Comparison of ENCODE assay signal across 8 mouse cellular contexts in the genomic region with DNA sequence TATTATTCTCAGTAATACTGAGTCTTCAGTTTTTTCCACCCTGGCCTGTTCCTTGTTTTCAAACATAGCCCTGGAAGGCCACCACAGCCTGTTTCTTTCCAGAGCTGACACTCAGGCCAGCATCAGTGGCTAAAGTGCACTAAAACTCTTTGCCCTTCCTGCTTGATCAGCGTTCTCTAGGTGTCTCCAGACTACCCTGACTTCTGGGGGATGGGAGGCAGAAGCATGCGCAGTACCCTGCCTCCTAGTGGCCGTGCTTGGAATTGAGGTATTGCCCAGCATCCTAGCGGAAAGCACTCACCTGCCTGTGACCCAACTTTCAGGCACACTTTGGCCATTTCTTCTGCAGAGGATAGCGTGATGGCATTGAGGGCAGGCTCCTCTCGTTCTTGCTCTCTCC. TPM values are rescaled to one million over a fixed set of nuclear protein-coding genes. Genes with fewer than 3 reads are reported as not detected.
DNase-seq lines count a peak whose midpoint lies in the region; ATAC-seq lines count a peak whose summit lies in the region.

No protein-coding gene starts in this region.

- no peak overlapping the region for H3K4me3 ChIP-seq in liver, embryonic 11.5 days (ENCODE audit: low read depth, low read length)
- no peak overlapping the region for H3K4me3 ChIP-seq in kidney, embryonic 16.5 days (ENCODE audit: low read length)

- no peaks in the 10 kb centered on the region; the same call in 1 of the 2 replicates for H3K9me3 ChIP-seq in liver, embryonic 11.5 days (ENCODE audit: control insufficient read depth, low read length)
- no peaks in the 10 kb centered on the region for H3K9me3 ChIP-seq in kidney, embryonic 16.5 days (ENCODE audit: low read length)

- H3K9ac ChIP-seq in liver, embryonic 11.5 days (ENCODE audit: low read depth, low read length) = no peak overlapping the region
- H3K9ac ChIP-seq in kidney, embryonic 16.5 days (replicated peaks; ENCODE audit: low read length) = no peak overlapping the region

- H3K4me2 ChIP-seq in liver, embryonic 11.5 days = no peak overlapping the region
- H3K4me2 ChIP-seq in kidney, embryonic 16.5 days (replicated peaks; ENCODE audit: low read depth, low read length) = no peak overlapping the region

- DNase-seq in liver = peak; percentile 45
- no peak for DNase-seq in liver, embryonic 11.5 days (ENCODE audit: low spot score)
- peak; percentile 56 for DNase-seq in adrenal gland, postnatal 10 days
- peak; percentile 63 for DNase-seq in gastrocnemius, postnatal 10 days
- peak; percentile 43 for DNase-seq in mesoderm, embryonic 11.5 days (ENCODE audit: low read depth, low spot score)
- DNase-seq in frontal cortex, postnatal 25 days (ENCODE audit: low spot score in 2 of 2) = no peak

- no peaks in the 10 kb centered on the region; the same call in 1 of the 2 replicates for H3K36me3 ChIP-seq in liver, embryonic 11.5 days (ENCODE audit: control insufficient read depth, insufficient read depth, low read length)
- H3K36me3 ChIP-seq in kidney, embryonic 16.5 days (ENCODE audit: insufficient read depth, low read length) = peaks cover 14% of the 10 kb centered on the region; the same call in 1 of the 2 replicates

- WGBS in liver, embryonic 11.5 days = 52% methylated on average over 6 of the region's 6 CpGs
- 60% methylated on average over 6 of the region's 6 CpGs for WGBS in kidney, embryonic 16.5 days

- ATAC-seq in liver, embryonic 11.5 days (replicated peaks; ENCODE audit: low FRiP score) = no peak
- ATAC-seq in kidney, embryonic 16.5 days (ENCODE audit: low FRiP score, low TSS enrichment) = peak; percentile 70; the same call in 1 of the 2 replicates
- ATAC-seq in cerebellum, adult (ENCODE audit: insufficient number of reproducible peaks, low FRiP score, low TSS enrichment) = no peak

- no peaks in the 10 kb centered on the region for H3K27me3 ChIP-seq in liver, embryonic 11.5 days (replicated peaks; ENCODE audit: control insufficient read depth, insufficient read depth, low read length)
- H3K27me3 ChIP-seq in kidney, embryonic 16.5 days (ENCODE audit: insufficient read depth, low read length) = no peaks in the 10 kb centered on the region

- no peak overlapping the region for H3K27ac ChIP-seq in liver, embryonic 11.5 days (ENCODE audit: low read depth, low read length)
- H3K27ac ChIP-seq in kidney, embryonic 16.5 days (ENCODE audit: low read length) = peak overlapping the region; percentile 70

- peaks cover 7% of the 10 kb centered on the region; the same call in 1 of the 2 replicates for H3K4me1 ChIP-seq in liver, embryonic 11.5 days (replicated peaks; ENCODE audit: control insufficient read depth, insufficient read depth, low read length)
- peaks cover 12% of the 10 kb centered on the region for H3K4me1 ChIP-seq in kidney, embryonic 16.5 days (ENCODE audit: insufficient read depth, low read length)

RNA-seq across cellular contexts. Expression of gene Nid2, which starts 25.8 kb away (rescaled TPM):
- 44.1 and 45.2 TPM in 2 replicates for polyA plus RNA-seq in liver, embryonic 11.5 days (2014; fragmentation: Nextera tagmentation; extraction: Ambion mirVana)
- total RNA-seq in adrenal gland, postnatal 10 days (2021) = 10 to 100 TPM; 59.7 to 74.5 TPM
- total RNA-seq in gastrocnemius, postnatal 10 days (2021) = 10 to 100 TPM; 90.7 to 94.0 TPM
- 147 and 148 TPM in 2 replicates for polyA plus RNA-seq in kidney, embryonic 16.5 days (2015; fragmentation: Nextera tagmentation; extraction: Ambion mirVana)

RNA-seq across cellular contexts. Expression of gene Rtraf, which starts 46.7 kb away (rescaled TPM):
- polyA plus RNA-seq in liver, embryonic 11.5 days (2014; fragmentation: Nextera tagmentation; extraction: Ambion mirVana) = 168 and 183 TPM in 2 replicates
- total RNA-seq in adrenal gland, postnatal 10 days (2021) = 10 to 100 TPM; 77.8 to 80.3 TPM
- total RNA-seq in gastrocnemius, postnatal 10 days (2021) = 10 to 100 TPM; 78.3 to 85.5 TPM
- polyA plus RNA-seq in kidney, embryonic 16.5 days (2015; fragmentation: Nextera tagmentation; extraction: Ambion mirVana) = 193 and 195 TPM in 2 replicates

Comparison
In these comparisons a context has a peak if more than half of its experiments do, and no peak if none do; other contexts are left out.
1. DNase-seq: peak in liver (single experiment), adrenal gland, postnatal 10 days (single experiment), gastrocnemius, postnatal 10 days (single experiment) and mesoderm, embryonic 11.5 days (single experiment); none in liver, embryonic 11.5 days (single experiment) and frontal cortex, postnatal 25 days (0 of 2).